Mouse (Mus musculus): ENCODE results near the gene Sox5.
"Not testable (repeated sequence)": the region's sequence is repeated elsewhere in the genome, so short reads cannot be mapped to it uniquely, and the experiment has no call there.

The Sox5 gene

DNA sequence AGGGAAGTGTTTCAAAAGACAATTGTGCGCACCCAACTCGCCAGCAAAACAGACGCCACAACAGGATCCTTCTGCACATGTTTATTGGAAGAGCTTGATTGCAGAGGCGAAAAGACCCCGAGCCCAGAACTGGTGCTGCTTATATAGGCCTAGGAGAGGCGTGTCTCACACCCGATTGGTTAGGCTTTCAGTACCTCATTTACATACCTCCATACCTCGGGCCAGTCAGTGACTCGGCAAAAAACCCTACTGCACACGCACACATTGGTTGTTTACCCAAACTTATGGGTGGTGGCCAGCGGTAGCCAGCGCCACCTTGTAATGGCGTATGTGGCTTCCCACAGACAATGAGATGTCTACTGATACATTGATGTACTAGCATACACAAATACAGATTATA lies 599.3 kb downstream of the Sox5 start:
- DNase-seq (ENCODE audit: low read depth, low spot score): not testable (repeated sequence)

DNA sequence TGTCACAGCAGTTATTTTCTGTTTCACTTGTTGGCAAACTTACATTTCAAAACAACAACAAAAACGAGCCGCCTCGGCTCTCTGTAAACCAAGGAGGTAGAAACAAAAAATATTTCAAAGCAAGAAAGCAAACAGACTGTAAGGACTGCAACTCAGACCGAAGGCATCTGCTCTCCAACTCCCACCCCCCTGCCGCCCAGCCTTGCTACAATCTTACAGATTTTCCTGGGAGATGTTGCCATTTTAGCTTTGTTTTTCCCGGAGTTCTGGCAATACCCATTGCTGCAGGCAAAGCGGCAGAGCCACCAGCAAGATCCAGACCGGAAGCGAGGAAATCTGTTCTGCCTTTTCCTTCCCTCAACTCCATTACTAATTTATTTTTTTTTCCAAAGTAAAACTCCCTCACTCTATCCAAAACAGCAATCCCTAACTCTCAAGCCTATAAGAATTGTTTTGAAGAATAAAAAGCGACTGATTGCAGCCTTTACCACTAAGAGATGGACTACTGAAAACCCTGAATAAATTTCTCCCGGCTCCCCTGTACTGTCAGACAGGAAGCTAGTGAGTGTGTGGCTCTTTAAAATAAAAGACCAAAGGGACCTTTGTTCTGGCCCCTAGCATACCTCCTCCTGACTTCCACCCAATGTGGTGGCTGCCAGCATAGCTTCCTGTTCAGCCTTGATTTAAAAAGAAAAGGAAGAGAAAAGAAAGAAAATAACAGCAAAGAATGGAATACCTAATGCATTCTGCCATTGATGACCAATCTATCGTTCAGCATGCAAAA lies 600.5 kb downstream of the Sox5 start:
- no peak for DNase-seq (ENCODE audit: low read depth, low spot score)

DNA sequence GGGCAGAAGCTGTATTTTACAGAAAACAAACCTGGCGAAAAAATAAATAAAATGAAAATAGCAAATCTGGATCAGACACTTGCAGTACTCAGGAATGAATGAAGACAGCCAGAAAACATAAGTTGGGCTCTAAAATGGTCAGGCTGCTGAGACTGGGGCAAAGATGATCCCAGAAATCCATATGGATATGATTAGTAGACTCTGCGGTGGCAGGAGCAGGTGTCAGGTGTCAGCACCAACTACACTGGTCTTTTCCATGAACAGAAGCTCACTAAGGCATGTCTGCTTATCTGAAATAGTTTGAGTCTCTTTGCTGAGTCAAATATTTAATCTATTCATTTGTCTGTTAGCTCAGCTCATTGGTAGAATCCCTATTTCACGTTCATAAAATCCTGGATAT lies 602.7 kb downstream of the Sox5 start:
- DNase-seq (ENCODE audit: low read depth, low spot score): no peak

DNA sequence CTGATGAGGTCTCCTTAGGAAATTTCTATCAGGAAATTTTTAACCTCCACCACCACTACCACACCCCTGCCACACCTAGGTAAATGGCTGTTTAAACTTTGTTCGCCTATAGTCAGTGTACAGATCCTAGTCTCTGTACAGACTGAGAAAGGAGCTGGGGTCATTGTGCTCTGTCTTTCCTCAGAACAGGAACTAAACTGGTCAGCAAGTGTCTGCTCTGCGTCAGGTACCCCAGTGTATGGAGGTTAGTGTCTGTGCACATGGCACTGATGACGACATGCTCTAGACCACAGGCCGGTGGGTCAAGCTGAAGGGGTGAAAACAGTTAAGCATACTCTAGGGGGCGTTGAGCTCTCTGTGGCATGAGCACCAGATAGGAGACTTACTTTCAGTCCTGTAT lies 605.1 kb downstream of the Sox5 start:
- DNase-seq (ENCODE audit: low read depth, low spot score): no peak

DNA sequence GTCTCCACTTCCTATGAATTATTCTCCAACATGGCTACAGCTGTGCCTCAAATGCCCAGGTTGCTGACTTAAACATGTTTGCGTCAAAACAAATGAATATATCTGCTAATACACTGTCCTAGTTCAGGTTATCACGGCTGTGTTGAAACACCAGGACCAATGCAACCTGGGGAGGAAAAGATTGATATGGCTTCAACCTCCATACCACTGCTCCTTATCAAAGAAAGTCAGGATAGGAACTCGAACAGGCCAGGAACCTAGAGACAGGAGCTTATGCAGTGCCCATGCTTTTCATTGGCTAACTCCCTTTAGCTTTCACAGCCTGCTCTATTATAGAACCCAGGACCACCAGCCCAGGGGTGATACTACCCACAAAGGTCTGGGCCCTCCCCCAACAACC lies 606.2 kb downstream of the Sox5 start:
- no peak for DNase-seq (ENCODE audit: low read depth, low spot score)

DNA sequence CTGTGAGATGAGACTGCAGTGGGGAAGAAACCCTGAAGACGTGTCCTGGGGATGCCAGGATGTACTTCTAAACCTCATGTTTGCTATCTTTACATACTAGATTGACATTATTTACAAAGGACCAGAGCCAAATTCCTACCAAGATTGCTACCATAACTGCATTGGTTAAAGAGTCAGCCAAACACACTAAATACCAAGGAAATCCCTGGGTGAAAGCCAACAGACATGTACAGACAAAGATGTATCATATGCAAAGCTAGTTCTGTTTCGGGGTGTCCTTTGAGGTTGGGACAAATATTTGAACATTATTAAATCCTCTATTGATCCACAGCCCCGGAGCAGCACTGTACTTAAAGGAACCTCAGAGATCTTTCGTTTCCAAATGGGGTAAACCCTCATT lies 611.2 kb downstream of the Sox5 start:
- no peak for DNase-seq (ENCODE audit: low read depth, low spot score)

DNA sequence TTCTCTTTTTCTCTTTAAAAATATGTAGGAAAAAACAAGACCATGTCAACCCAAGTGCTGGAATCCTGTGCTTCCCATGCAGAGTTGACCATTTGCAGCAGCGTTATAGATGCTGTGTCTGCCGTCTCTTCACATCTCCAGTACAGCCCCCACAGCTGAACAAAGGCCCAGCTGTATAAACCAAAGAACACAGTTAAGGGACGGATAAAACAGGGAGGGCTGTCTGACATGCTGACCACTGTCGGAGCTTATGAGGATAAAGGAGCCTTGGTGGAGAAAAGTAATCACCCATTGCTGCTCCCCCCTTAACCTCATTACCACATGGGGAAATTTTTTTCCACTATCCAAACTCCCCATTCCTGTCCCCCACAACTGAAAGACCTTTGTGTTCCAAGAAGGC lies 612.0 kb downstream of the Sox5 start:
- DNase-seq (ENCODE audit: low read depth, low spot score): no peak

DNA sequence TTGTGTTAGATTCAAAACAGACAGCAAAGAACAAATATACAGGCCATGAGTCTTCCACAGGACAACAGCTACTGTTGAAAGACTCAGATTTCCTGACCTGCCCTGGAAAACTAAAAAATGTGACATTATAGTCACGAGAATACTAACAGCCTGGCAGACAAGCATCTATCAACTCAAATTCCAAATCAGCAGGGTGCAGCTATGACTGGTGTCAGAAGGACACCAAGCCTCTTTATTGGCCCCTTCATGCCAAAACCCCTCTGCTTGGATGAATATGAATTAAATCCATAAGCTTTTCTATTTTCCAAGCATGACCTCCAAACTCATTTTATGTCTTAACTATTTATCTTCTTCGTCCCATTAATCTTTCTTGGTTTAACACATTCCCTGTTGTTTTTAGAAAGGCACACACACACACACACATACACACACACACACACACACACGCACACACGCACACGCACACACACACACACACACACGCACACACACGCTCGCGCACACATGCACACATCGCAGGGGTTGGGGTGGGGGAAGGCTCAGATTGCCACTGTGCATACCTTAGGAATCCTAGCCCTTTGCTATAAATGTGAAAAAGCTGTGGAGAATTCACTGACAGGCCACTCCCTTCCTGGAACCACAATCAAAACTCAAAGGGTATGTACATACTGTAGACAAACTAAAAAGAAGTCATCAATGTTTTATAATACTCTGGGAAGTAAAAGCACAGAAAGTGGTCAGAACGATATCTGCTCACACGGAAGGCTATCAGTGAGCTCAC lies 612.9 kb downstream of the Sox5 start:
- no peak for DNase-seq (ENCODE audit: low read depth, low spot score)

DNA sequence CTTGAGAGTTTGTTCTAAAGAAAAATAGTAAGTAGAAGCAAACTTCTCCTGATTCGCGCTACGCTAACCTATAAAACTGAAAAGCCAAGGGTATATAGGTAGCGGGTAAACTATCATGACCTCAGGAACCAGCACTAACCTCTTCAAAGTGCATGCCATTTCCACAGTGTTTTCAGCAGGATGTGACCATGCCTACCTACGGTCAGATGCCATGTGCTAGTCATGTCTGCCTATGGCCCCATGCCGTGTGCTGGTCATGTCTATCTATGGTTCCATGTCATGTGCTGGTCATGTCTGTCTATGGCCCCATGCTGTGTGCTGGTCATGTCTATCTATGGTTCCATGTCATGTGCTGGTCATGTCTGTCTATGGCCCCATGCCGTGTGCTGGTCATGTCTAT lies 614.7 kb downstream of the Sox5 start:
- DNase-seq (ENCODE audit: low read depth, low spot score): no peak

DNA sequence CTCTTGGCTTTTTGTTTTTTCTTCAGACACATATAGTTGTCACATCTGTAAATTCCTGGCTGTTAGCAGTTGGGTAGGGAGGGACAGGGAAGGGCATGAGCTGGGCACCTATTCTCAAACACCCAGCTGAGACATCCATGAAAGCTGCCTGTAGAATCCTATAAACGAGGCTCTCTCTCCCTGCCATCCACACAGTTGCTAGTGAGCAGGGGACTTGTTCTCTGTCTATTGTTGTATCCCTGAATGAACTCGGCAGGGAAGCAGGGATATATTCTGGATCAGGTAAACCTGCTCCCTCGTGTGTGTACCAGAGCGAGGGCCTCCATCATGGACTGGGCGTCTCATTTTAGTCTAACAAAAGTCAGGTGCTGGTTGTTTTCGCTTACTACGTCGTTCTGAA lies 615.1 kb downstream of the Sox5 start:
- no peak for DNase-seq (ENCODE audit: low read depth, low spot score)

DNA sequence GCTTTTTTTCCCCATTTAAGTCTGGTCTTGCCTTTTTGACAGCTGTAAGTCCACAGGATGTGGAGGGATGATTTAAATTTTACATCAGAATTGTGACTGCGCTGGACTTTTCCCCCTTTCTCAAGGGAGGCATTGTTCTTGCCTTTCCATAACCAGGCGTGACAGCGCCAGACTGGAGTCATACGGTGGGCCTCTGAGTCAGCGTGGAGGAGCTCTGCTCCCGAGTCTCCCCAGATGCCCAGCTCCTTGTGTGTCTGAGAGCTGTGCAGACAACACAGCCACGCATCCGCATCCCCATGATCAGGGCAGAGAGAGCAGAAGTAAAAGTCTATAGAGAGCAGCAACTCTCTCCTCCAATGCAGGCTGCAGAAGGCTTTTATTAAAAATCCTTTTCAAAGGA lies 615.7 kb downstream of the Sox5 start:
- DNase-seq (ENCODE audit: low read depth, low spot score): no peak

DNA sequence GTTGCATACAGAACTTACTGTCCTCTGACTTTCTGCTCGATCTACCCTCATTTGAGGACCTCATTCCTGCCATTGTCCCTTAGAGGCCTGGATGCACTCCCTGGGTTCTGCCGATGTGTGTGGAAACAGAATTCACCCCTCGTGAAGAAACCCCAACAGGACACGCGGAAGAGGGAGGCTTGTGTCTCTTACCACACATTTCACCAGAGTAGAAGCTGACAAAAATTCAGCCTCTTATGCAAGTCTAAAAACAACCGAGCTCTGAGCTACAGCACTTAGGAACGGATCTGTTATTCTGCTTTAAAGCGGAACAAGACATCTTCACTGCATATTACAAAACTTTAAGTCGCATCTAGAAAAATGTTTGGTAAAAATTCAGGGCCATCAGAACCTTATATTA lies 618.3 kb downstream of the Sox5 start:
- no peak for DNase-seq (ENCODE audit: low read depth, low spot score)

DNA sequence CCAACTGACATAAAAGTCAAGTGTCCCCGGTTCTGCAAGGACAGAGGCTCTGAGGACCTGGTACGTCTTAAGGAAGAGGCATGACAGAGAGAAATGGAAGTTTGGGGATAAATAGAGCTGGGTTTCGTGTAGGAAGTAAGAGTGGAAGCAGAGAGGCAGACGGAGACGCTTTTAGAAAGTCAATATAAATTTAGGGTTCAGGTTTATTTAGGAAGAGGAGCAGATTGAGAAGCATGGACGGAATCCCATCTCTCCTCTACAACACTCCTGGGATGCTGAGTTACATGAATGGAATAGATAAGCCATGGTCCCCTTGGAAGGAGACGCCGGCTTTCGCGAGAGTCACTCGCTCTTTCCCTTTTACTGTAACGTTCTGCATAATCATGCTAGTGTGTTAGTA lies 623.1 kb downstream of the Sox5 start:
- no peak for DNase-seq (ENCODE audit: low read depth, low spot score)

DNA sequence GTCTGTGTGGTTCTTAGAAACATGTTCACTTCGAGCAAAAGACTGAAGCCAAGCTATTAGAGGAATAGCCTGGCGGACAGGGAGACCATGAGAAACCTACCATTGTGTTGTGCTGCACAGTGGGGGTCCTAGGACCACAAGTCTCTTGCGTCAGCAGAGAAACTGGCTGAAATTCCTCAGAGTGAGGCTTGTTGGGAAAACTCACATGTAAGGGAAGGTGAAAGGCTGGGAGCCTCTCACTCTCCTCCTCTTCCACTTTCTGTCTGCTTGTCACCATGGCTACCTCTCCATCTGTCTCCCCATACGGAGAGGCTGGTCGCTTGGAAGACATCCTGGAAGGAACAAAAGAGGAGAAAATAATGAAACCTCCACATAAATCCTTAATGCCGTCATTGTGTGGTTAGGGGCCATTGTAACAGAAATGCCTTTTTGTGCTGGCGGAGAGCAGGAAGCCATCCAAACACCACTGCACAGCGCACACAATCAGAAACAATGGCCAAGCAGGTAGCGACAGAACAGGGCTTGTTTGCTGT lies 626.8 kb downstream of the Sox5 start:
- no peak for DNase-seq (ENCODE audit: low read depth, low spot score)

DNA sequence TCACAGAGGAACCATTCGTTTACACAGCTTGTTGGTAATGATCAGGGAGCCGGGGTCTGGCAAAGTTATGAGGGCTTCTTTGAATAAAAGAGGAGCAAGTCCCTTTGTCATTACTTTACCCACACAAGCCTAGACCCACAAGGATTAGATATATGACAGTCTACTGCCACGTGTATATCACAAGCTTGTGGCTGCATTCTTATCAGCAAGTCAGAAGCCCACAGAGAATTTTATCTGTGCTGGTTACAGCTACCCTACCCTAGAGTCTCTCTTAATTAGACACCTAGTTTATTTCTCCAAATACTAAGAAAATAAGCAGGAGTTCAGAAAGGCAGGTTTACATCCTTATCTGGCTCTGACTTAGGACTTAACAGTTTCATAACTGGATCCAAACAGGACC lies 629.8 kb downstream of the Sox5 start:
- DNase-seq (ENCODE audit: low read depth, low spot score): no peak

DNA sequence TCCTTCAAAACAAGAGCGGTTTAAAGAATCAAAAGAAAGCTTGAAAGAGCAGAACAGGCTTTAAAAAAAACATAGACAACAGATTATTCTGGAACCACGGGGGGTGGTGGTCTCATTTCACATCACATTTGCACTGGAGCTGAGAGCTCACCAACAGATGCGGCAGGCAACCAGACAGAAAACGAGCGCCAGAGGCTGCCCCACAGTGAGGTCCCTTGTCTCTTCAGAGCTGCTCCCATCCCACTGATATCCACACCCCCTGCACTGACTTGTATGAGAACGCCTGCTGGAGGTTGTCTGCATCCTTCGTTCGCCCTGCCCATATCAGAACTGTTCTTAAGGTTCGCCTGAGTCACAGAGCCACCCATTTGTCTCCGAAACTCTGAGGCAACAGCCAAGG lies 630.7 kb downstream of the Sox5 start:
- no peak for DNase-seq (ENCODE audit: low read depth, low spot score)

DNA sequence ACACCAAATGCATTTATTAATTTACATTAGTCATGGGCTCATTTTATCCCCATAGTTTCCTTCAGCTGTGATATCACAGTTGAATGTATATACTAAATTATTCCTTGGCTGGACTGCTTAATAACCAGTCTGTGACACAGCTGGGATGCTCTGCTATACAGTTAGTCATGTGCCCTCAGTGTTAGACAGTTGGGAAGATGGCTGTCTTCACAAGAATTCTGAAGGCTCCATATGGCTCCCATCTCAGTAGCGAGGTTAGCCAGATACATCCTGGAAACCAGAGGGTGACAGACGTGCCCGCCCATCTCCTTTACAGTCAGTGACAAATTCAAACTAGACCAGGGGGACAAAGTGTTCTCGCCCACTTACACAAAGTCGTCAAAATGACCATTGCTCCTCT lies 644.4 kb downstream of the Sox5 start:
- no peak for DNase-seq (ENCODE audit: low read depth, low spot score)

DNA sequence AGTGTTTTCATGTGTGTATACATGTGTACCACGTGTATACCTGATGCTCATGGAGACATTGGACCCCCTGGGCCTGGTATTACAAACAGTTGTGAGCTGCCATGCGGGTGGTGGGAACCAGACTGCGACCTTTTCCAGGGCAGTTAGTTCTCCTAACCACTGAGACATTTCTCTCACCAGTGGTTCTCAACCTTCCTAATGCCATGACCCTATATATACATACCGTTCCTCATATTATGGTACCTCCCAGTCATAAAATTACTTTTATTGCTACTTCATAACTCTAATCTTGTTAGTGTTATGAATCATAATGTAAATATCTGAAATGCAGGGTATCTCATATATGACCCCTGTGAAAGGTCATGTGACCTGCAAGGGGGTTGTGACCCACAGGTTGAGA lies 644.9 kb downstream of the Sox5 start:
- no peak for DNase-seq (ENCODE audit: low read depth, low spot score)

DNA sequence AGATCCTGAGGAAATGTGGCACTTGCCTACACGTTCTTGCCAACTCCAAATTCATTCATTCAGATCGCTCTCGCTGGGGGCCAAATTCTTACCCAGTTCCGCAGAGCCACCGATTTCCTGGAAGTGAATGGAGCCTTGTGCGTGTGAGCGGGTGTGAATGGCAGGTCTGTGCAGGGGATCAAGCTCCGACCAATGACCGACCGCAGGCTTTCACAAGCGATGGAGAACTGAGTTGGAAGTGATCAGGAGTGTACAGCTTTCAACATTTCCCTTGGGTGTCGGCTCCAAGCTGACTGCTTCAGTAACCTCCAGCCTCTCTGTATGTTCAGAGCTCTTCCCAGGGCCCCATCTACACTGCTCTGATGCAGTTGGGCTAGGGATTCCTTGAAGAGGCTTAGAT lies 651.9 kb downstream of the Sox5 start:
- no peak for DNase-seq (ENCODE audit: low read depth, low spot score)

DNA sequence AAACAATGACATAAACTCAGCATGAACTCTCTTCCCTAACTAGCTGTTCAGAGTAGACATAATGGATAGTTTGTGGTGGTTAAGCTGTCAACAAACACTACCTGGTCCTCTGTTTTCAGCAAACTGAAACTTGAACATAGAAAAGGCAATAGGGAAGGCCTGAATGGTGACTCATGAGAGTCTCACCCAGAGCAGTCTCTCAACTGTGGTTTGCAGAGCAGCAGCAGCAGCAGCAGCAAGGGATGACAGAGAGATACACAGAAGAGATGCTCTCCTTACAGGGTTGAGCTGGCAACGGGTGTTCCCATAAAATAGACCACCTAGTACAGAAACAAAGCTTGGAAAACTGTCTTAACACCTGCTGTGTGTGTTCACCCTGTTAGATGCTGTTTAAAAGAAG lies 661.8 kb downstream of the Sox5 start:
- no peak for DNase-seq (ENCODE audit: low read depth, low spot score)

DNA sequence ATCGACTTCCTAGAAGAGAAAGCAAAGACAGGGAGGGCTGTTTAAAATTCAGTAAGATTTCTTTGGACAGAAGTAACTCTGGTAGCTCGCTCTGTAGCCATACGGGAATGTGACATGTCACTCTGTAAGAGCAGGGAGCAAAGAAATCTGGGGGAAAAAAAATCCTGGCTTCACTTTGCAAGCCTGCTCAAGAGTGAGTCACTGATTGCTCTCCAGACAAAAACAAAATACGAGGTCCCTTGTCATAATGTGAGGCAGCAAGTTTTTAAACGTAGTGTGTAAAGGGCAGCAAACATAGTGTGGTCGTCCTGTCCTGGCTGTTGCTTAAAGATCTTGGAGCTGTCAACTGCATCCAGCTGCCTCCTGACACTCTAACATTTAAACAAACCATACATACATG lies 665.1 kb downstream of the Sox5 start:
- no peak for DNase-seq (ENCODE audit: low read depth, low spot score)

DNA sequence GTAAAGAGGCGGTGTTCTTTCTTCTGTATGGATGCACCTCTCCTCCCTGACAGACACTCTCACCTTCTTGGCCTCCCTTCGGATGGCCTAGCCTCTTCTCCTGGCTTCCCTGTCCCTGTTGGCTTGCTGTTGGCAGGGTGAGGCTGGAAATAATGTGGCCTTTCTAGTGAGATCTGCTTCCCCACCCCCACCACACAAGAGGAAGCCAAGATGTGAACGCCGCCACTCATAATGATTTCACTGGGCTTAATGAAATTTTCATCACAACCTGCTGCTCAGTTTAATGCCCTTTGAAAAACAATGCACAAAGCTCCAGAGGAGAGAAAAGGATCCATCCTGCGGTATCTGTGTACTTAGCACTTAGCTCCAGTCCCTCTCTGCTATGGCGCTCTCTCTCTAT lies 670.2 kb downstream of the Sox5 start:
- DNase-seq (ENCODE audit: low read depth, low spot score): no peak

DNA sequence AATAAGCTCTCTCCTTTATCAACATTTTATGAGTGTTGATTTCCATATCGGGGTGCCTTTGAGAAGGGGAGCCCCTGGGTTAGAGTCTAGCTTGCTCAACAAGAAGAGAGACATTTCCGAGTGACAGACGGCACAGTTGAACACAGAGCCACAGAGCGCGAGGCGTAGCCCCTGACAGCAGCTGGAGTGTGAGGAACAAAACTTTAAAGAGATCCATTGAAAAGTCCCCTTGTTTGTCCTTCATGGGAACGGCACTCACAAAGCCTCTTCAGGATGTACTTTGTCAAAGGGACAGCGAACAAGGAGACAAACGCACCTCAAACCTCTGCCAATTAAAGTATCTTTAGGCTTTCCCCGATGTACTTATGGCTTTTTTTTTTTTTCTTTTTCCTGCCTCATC lies 674.9 kb downstream of the Sox5 start:
- DNase-seq (ENCODE audit: low read depth, low spot score): no peak
